ENCODE assay signal across 8 mouse cellular contexts in the genomic region with DNA sequence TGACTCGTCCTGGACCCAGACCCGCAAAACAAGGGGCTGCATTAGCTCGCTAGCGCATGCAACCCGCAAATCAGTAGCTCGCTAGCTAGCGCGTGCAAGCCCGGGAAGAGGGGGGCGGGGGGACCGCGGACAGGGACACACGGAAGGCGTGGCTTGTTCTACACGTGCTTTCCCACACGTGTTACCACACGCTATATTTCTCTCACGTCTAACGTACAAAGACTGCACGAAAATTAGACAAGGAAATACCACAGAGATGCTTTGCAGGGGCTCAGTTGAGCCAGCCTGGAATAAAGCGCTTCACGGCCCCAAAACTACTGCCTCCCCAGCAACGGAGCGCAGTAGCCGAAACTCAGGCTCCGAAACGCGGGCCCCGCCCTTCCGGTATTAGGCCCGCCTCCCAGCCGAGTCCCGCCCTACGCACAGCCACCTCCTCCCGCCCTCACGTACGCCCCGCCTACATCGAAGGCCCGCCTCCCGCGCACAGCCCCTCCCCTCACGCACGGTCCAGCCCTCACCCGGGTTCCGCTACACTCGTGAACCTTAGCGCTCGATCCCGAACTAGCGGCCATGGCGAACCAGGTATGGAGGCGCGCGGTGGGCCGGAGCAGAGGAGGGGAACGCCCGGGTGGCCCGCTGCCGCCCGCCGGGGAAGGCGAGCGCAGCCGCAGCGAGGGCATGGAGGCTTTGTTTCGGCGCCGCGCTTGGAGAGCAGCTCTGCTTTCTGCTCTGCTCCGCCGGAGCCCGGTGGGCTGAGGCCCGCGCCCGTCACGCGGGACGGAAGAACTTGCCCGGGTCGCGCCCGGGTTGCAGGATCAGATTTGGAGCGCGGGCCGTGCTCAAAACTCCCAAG. TPM values are rescaled to one million over a fixed set of nuclear protein-coding genes. Genes with fewer than 3 reads are reported as not detected.
A peak's percentile ranks its signal among the peaks of the same experiment; 100 is the strongest.
DNase-seq lines count a peak whose midpoint lies in the region; ATAC-seq lines count a peak whose summit lies in the region.

Adh5 (plus strand) TSS at position 482 of the 853 bp plus-strand sequence.

- H3K9ac ChIP-seq in hindbrain, embryonic 16.5 days (ENCODE audit: low read depth, low read length), result peak within 1 kb of the TSS; percentile 93

- peak within 1 kb of the TSS; percentile 92 for H3K4me3 ChIP-seq in hindbrain, embryonic 16.5 days (ENCODE audit: low read length)
- peak within 1 kb of the TSS; percentile 59 for H3K4me3 ChIP-seq in macrophage (ENCODE audit: inconsistent target)

- DNase-seq in T-cell, adult 2 months (ENCODE audit: low spot score), result peak; percentile 90
- DNase-seq in cerebellum, postnatal 36 days, result peak; percentile 86 to 91
- peak; percentile 94 for DNase-seq in gastrocnemius, adult 18-20 months (ENCODE audit: low spot score)
- DNase-seq in left cerebral cortex, adult 18-20 months (ENCODE audit: low spot score in 2 of 2), result peak; percentile 87 to 90
- peak; percentile 93 for DNase-seq in right cerebral cortex, adult 18-20 months
- DNase-seq in urinary bladder, postnatal 10 days (ENCODE audit: low spot score), result peak; percentile 67

- H3K9me3 ChIP-seq in hindbrain, embryonic 16.5 days (ENCODE audit: control insufficient read depth, low read length), result no peaks in the 10 kb centered on the region

- H3K4me1 ChIP-seq in hindbrain, embryonic 16.5 days (ENCODE audit: control insufficient read depth, insufficient read depth, low read depth, low read length), result peaks cover 13% of the 10 kb centered on the region

- H3K27me3 ChIP-seq in hindbrain, embryonic 16.5 days (replicated peaks; ENCODE audit: control insufficient read depth, insufficient read depth, low read length), result no peaks in the 10 kb centered on the region

- under 1% methylated on average over 85 of the region's 86 CpGs for WGBS in hindbrain, embryonic 16.5 days
- under 1% methylated on average over 86 of the region's 86 CpGs for WGBS in macrophage (ENCODE audit: missing documents)

- H3K36me3 ChIP-seq in hindbrain, embryonic 16.5 days (ENCODE audit: control insufficient read depth, insufficient read depth, low read length), result peaks cover 8% of the 10 kb centered on the region; the same call in 1 of the 2 replicates
- peaks cover 12% of the 10 kb centered on the region for H3K36me3 ChIP-seq in macrophage (ENCODE audit: inconsistent target)

- peak; percentile 99 for ATAC-seq in hindbrain, embryonic 16.5 days

- peaks cover 23% of the 10 kb centered on the region for H3K79me2 ChIP-seq in macrophage (ENCODE audit: inconsistent target)

- H3K27ac ChIP-seq in hindbrain, embryonic 16.5 days (ENCODE audit: low read depth, low read length), result peak within 1 kb of the TSS; percentile 92
- peak within 1 kb of the TSS; percentile 31; the same call in 1 of the 2 replicates for H3K27ac ChIP-seq in macrophage

- H3K4me2 ChIP-seq in hindbrain, embryonic 16.5 days (ENCODE audit: low read length), result peak within 1 kb of the TSS; percentile 93

RNA-seq across cellular contexts. Expression of gene Adh5, which starts in this region (rescaled TPM):
- 10 to 100 TPM; 57.1 to 58.3 TPM for total RNA-seq in gastrocnemius, adult 18-20 months (2021)
- 190 and 191 TPM in 2 replicates for polyA plus RNA-seq in hindbrain, embryonic 16.5 days (2015; fragmentation: Nextera tagmentation; extraction: Ambion mirVana)
- total RNA-seq in left cerebral cortex, adult 18-20 months (2021), result 10 to 100 TPM; 62.1 to 62.6 TPM
- total RNA-seq in macrophage (2018; cell fraction: chromatin; rRNA removed), result 10 to 100 TPM in 21 of 26 experiments, 1 to 10 TPM in 5; 6.1 to 50.1 (median 23.7) TPM
- 10 to 100 TPM; 57.0 to 86.0 (median 71.7) TPM for total RNA-seq in macrophage (2018; cell fraction: cytosol; rRNA removed)
- 10 to 100 TPM; 15.9 to 57.8 (median 32.3) TPM for total RNA-seq in macrophage (2018; cell fraction: nucleus; rRNA removed)
- polyA plus RNA-seq in macrophage (2018), result 51.7 to 94.7 TPM (median 76.1 TPM) in 3 replicates

Comparison
In these comparisons a context has a peak if more than half of its experiments do, and no peak if none do; other contexts are left out.
1. Peak in every context shown above with its lines: DNase-seq, ATAC-seq, H3K4me3 ChIP-seq and H3K27ac ChIP-seq.